ENCODE assay signal across 21 mouse cellular contexts in the genomic region with DNA sequence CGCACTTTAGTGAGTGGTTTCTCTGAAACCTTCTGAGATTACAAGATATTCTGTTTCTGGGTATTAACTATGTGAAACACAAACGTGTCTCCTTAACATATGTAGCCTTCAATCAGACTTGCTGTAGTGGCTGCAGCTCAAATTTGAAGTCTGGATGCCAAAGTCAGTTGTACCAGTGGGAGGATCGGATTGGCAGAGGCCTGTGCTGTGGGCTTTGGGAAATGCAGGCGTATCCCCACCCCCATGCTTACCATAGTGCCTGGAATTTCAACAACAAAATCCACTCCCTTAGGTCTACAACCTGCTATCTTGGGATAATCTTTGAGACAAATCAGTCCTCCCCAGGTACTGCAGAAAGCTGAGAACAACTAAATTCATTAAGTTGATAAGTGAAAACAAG. TPM values are rescaled to one million over a fixed set of nuclear protein-coding genes. Genes with fewer than 3 reads are reported as not detected.
DNase-seq lines count a peak whose midpoint lies in the region; ATAC-seq and TF ChIP-seq lines count a peak whose summit lies in the region.
"Had no signal": no experiment of that assay in that cellular context is flagged by ENCODE, and none has a peak within 500 bp of the region (broad histone marks: within the 10 kb centered on the region; RNA-seq: fewer than 3 reads in every experiment).

No protein-coding gene starts in this region.

- no peaks in the 10 kb centered on the region for H3K4me1 ChIP-seq in embryonic facial prominence, embryonic 14.5 days (ENCODE audit: control insufficient read depth, insufficient read depth, low read length)
- peaks cover 7% of the 10 kb centered on the region; the same call in 1 of the 2 replicates for H3K4me1 ChIP-seq in embryonic facial prominence, embryonic 10.5 days
- peaks cover 5% of the 10 kb centered on the region for H3K4me1 ChIP-seq in forebrain, embryonic 16.5 days (replicated peaks; ENCODE audit: control insufficient read depth, insufficient read depth, low read length)
- H3K4me1 ChIP-seq: embryonic facial prominence, embryonic 15.5 days; heart, embryonic 15.5 days had no signal

- H3K36me3 ChIP-seq in embryonic facial prominence, embryonic 14.5 days (ENCODE audit: control insufficient read depth, insufficient read depth, low read length): no peaks in the 10 kb centered on the region
- H3K36me3 ChIP-seq in embryonic facial prominence, embryonic 10.5 days (replicated peaks): no peaks in the 10 kb centered on the region
- H3K36me3 ChIP-seq in forebrain, embryonic 16.5 days (ENCODE audit: control insufficient read depth, insufficient read depth): no peaks in the 10 kb centered on the region
- H3K36me3 ChIP-seq: embryonic facial prominence, embryonic 15.5 days; heart, embryonic 15.5 days; hindbrain, embryonic 10.5 days had no signal

- peak; percentile 78 for ATAC-seq in embryonic facial prominence, embryonic 14.5 days (ENCODE audit: low read depth)
- 0 out of 2 replicates have a peak, but pooled peaks have one; percentile 16 for ATAC-seq in frontal cortex, adult (ENCODE audit: low TSS enrichment)
- peak; percentile 80 for ATAC-seq in forebrain, embryonic 16.5 days
- ATAC-seq: intestine, postnatal 0 days had no signal

- WGBS in embryonic facial prominence, embryonic 14.5 days: 66% methylated on average over 4 of the region's 4 CpGs
- 80% methylated on average over 4 of the region's 4 CpGs for WGBS in embryonic facial prominence, embryonic 10.5 days
- 58% methylated on average over 4 of the region's 4 CpGs for WGBS in forebrain, embryonic 16.5 days

- no peak overlapping the region for H3K27ac ChIP-seq in embryonic facial prominence, embryonic 14.5 days (replicated peaks; ENCODE audit: low read depth, low read length)
- H3K27ac ChIP-seq in embryonic facial prominence, embryonic 10.5 days (replicated peaks): no peak overlapping the region
- peak overlapping the region; percentile 76 for H3K27ac ChIP-seq in layer of hippocampus, adult 2 months
- H3K27ac ChIP-seq in forebrain, embryonic 16.5 days (ENCODE audit: low read length): no peak overlapping the region
- H3K27ac ChIP-seq: embryonic facial prominence, embryonic 15.5 days; heart, adult 2 months; heart, embryonic 15.5 days; hindbrain, embryonic 10.5 days; hindbrain, embryonic 14.5 days had no signal

- DNase-seq in embryonic facial prominence, embryonic 14.5 days (ENCODE audit: low spot score): peak; percentile 57
- no peak for DNase-seq in embryonic facial prominence, embryonic 10.5 days (ENCODE audit: low spot score)
- DNase-seq in frontal cortex, postnatal 36 days (ENCODE audit: low spot score in 2 of 2): no peak
- DNase-seq in layer of hippocampus, adult 2 months (ENCODE audit: low spot score in 2 of 2): peak; percentile 35 to 61
- no peak for DNase-seq in layer of hippocampus, postnatal 25 days (ENCODE audit: extremely low spot score in 1 of 2, low spot score in 1 of 2)
- no peak for DNase-seq in thymus, postnatal 36 days
- DNase-seq: adrenal gland, postnatal 10 days; cerebellum, adult 18-20 months; cerebellum, adult 9-11 months; cerebellum, postnatal 36 days; gastrocnemius, postnatal 10 days; heart, adult 2 months had no signal

- H3K9me3 ChIP-seq in embryonic facial prominence, embryonic 14.5 days (ENCODE audit: control insufficient read depth, low read length): no peaks in the 10 kb centered on the region
- no peaks in the 10 kb centered on the region for H3K9me3 ChIP-seq in embryonic facial prominence, embryonic 10.5 days
- H3K9me3 ChIP-seq in forebrain, embryonic 16.5 days (ENCODE audit: control insufficient read depth, low read length): no peaks in the 10 kb centered on the region
- H3K9me3 ChIP-seq: embryonic facial prominence, embryonic 15.5 days; heart, embryonic 15.5 days; hindbrain, embryonic 10.5 days had no signal

- H3K4me2 ChIP-seq in embryonic facial prominence, embryonic 14.5 days (ENCODE audit: low read depth, low read length): no peak overlapping the region
- no peak overlapping the region for H3K4me2 ChIP-seq in forebrain, embryonic 16.5 days (ENCODE audit: low read length)
- H3K4me2 ChIP-seq: embryonic facial prominence, embryonic 15.5 days; heart, embryonic 11.5 days; heart, embryonic 15.5 days; hindbrain, embryonic 14.5 days had no signal

- TF ChIP-seq CTCF in layer of hippocampus, adult 2 months (conservative IDR thresholded peaks at IDR 0.05): no peak

- H3K9ac ChIP-seq in embryonic facial prominence, embryonic 14.5 days (ENCODE audit: low read depth, low read length): no peak overlapping the region
- H3K9ac ChIP-seq in forebrain, embryonic 16.5 days (replicated peaks; ENCODE audit: low read depth, low read length): no peak overlapping the region
- H3K9ac ChIP-seq: embryonic facial prominence, embryonic 15.5 days; heart, embryonic 15.5 days; hindbrain, embryonic 14.5 days had no signal

- no peaks in the 10 kb centered on the region for H3K27me3 ChIP-seq in embryonic facial prominence, embryonic 14.5 days (replicated peaks; ENCODE audit: control insufficient read depth, insufficient read depth, low read length)
- H3K27me3 ChIP-seq in embryonic facial prominence, embryonic 10.5 days (replicated peaks; ENCODE audit: low read depth, poor library complexity, severe bottlenecking): peaks cover 8% of the 10 kb centered on the region
- H3K27me3 ChIP-seq in forebrain, embryonic 16.5 days (replicated peaks; ENCODE audit: control insufficient read depth, insufficient read depth, low read length): no peaks in the 10 kb centered on the region
- H3K27me3 ChIP-seq: embryonic facial prominence, embryonic 15.5 days; heart, embryonic 15.5 days had no signal

- H3K4me3 ChIP-seq in embryonic facial prominence, embryonic 14.5 days (ENCODE audit: low read depth, low read length): no peak overlapping the region
- no peak overlapping the region for H3K4me3 ChIP-seq in embryonic facial prominence, embryonic 10.5 days
- no peak overlapping the region for H3K4me3 ChIP-seq in layer of hippocampus, adult 2 months
- H3K4me3 ChIP-seq in forebrain, embryonic 16.5 days (replicated peaks; ENCODE audit: low read length): no peak overlapping the region
- H3K4me3 ChIP-seq: embryonic facial prominence, embryonic 15.5 days; erythroblast, embryonic 14.5 days; heart, adult 2 months; heart, embryonic 15.5 days; hindbrain, embryonic 10.5 days had no signal

RNA-seq across cellular contexts. Expression of gene Ncoa1, which starts 6.4 kb away (rescaled TPM):
- polyA plus RNA-seq in embryonic facial prominence, embryonic 14.5 days (2014; fragmentation: Nextera tagmentation; extraction: Ambion mirVana): 20.7 and 21.0 TPM in 2 replicates
- polyA plus RNA-seq in embryonic facial prominence, embryonic 10.5 days (2016; fragmentation: Nextera tagmentation; extraction: Ambion mirVana): 2.4 and 2.7 TPM in 2 replicates
- 100 to 1,000 TPM; 142 to 146 TPM for total RNA-seq in layer of hippocampus, adult 2 months (2021)
- 100 to 1,000 TPM; 123 to 133 TPM for total RNA-seq in layer of hippocampus, postnatal 25 days (2021)
- polyA plus RNA-seq in forebrain, embryonic 16.5 days (2015; fragmentation: Nextera tagmentation; extraction: Ambion mirVana): 16.4 and 21.0 TPM in 2 replicates

Comparison
In these comparisons a context has a peak if more than half of its experiments do, and no peak if none do; other contexts are left out.
1. DNase-seq: peak in embryonic facial prominence, embryonic 14.5 days (single experiment) and layer of hippocampus, adult 2 months (2 of 2); none in embryonic facial prominence, embryonic 10.5 days (single experiment), frontal cortex, postnatal 36 days (0 of 2), layer of hippocampus, postnatal 25 days (0 of 2) and thymus, postnatal 36 days (0 of 2).
2. ATAC-seq: peak in every context shown above with its lines; median percentile 80 in forebrain, embryonic 16.5 days; 78 in embryonic facial prominence, embryonic 14.5 days; 16 in frontal cortex, adult.